Mouse (Mus musculus): ENCODE data around the gene Zfp462.
"Not testable (repeated sequence)": the region's sequence is repeated elsewhere in the genome, so short reads cannot be mapped to it uniquely, and the experiment has no call there.

Gene Zfp462

GRCm38 (mm10) chr4:54944921-54945430 is at the start of gene Zfp462:
Gene Zfp462, plus strand, starts transcription at chr4:54945048.
- DNase-seq (ENCODE audit: low read depth, low spot score) = no peak

DNA sequence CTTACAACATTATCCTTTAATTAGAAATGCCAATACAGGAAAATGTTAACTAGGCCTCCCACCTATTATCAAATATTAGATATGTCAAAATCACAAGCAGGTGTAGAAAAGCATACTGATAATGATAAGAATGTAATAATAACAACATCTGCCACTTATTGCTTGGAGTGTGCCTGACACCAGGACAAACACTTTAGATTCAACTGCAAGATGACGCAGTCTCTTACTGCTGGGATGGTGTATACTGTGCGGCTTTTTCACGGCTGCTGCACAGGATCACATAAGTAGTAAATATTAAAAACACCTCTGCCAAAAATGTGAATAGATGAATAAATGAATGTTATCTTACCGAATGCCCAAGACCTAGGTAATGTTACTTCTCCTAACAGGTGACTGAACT is 48.8 kb upstream of the Zfp462 start:
- DNase-seq (ENCODE audit: low read depth, low spot score) = no peak

GRCm38 (mm10) chr4:54904641-54905040 is 40.2 kb upstream of the Zfp462 start:
- no peak for DNase-seq (ENCODE audit: low read depth, low spot score)

- DNase-seq (ENCODE audit: low read depth, low spot score) = no peak
Measured at GRCm38 (mm10) chr4:54905399-54905953, 39.4 kb upstream of the Zfp462 start.

DNA sequence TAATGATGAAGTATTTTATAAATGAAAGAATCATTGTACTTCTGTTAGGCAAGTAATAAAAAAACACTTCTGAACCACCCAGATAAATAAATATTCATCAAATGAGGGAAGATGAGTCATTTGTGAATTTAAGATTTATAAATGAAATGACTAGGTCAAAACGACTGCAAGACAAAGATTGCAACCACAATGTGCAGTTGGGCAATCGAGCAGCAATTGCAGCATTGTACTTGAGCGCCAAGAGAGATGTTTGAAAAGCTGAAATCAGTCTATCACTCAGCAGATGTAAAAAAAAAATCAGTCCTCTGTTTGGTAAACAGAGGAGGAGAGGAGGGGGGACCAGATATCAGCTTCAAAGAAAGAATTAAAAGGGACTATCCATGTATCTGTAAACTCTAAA is 34.5 kb upstream of the Zfp462 start:
- DNase-seq (ENCODE audit: low read depth, low spot score) = no peak

- no peak for DNase-seq (ENCODE audit: low read depth, low spot score)
Measured at GRCm38 (mm10) chr4:54918276-54918675, 26.6 kb upstream of the Zfp462 start.

- no peak for DNase-seq (ENCODE audit: low read depth, low spot score)
Measured at GRCm38 (mm10) chr4:54923386-54923785, 21.5 kb upstream of the Zfp462 start.

GRCm38 (mm10) chr4:54924306-54924705 is 20.5 kb upstream of the Zfp462 start:
- DNase-seq (ENCODE audit: low read depth, low spot score) = no peak

- not testable (repeated sequence) for DNase-seq (ENCODE audit: low read depth, low spot score)
Measured at GRCm38 (mm10) chr4:54926456-54926855, 18.4 kb upstream of the Zfp462 start.

DNA sequence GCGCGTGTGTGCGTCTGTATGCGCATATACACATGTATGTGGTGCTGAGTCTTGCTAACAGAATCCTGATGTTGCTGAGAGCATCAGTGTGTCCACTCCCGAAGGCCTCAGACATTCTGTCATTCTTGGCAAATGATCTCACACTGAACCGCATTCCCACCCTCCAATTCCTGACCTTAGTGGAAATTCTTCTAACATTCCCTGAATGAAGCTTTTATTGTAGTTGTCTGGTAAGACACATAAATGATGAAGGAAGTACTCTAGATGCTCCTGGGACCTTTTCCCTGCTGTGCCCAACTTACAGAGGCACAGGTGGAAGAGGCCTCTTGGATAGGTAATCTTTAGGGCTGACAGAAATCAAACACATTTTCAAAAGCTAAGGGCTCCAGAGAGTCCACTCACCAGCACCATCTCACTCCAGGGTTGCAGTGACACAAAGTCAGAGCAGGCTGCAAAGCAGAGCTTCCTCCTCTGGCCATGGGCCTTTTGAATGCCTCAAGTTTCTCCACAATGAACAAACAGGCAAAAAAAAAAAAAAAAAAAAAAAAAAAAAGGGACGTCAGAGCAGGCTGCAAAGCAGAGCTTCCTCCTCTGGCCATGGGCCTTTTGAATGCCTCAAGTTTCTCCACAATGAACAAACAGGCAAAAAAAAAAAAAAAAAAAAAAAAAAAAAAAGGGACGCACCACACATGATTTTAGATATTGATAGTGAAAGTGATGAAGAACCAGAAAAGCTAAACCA is 17.4 kb upstream of the Zfp462 start:
- DNase-seq (ENCODE audit: low read depth, low spot score) = not testable (repeated sequence)

DNA sequence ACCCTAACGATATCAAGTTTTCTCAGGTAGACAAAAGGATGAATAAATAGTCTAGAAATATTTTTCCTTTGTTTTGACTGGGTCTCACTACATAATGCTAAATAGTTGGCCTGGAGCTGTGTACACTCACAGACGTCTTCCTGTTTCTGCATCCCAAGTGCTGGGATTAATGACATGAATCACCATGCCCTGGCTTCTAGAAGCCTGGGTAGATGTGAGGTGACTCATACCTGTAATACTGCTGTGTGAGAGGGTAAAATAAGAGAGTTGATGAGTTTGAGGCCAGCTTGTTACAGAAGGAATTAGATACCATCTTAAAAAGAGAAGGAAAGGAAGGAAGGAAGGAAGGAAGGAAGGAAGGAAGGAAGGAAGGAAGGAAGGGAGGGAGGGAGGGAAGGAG is 15.2 kb upstream of the Zfp462 start:
- no peak for DNase-seq (ENCODE audit: low read depth, low spot score)

DNA sequence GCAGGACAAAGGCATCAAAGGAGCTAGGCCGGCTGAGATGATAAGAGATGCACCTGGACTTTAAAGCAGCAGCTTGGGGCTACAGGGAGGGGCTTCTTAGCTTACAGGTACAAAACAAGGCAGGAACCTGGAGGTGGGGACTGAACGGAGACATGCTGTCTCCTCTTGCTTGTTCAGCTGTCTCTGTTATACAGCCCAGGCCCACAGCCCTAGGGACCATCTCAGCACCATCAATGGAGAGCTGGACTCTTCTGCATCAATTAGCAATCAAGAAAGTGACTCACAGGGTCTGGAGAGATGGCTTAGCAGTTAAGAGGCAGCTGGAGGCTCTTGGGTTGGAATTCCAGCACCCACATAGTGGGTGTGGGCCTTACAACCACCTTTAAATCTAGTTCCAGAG is 12.2 kb upstream of the Zfp462 start:
- no peak for DNase-seq (ENCODE audit: low read depth, low spot score)

GRCm38 (mm10) chr4:54937161-54937560 is 7.7 kb upstream of the Zfp462 start:
- no peak for DNase-seq (ENCODE audit: low read depth, low spot score)

DNA sequence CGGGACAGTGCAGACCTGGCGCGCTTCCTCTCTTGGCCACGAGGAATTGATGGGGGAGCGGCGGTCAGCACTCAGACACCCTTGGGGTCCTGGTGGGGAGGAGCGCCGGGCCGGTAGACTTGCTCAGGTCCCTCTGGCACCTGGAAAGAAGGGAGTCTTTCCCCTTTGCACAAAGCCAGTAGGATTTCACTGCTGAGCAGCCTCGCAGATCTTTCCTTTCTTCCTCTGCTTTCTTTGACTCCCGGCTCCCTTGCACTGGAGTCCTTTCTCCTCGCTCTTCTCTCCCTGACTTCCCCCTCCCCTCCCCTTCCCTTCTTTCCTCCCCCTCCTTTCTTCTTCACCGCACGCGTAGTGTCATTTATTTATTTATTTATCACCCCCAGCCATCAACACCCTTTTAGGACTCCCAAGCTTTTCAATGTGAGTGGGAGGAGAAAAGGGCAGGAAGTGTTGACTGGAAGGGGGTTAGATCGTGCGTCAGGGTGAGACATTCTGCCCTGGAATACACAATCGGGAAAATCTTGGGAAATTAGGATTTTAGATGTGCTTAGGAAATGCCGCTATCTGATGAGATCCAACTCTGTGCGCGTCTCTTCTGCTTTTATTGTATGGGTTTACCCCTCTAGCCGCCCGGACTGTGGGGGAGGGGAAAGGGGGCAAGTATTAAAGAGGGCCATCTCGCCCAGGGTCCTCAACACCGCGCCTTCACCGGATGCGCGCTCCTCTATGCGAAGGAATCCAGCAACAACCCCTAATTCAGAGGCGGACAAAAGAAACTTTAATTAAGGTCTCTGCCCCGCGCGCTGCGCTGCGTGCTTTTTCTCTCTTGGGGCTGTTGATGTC is 976 bp downstream of the Zfp462 start:
- DNase-seq (ENCODE audit: low read depth, low spot score) = no peak

- DNase-seq (ENCODE audit: low read depth, low spot score) = no peak
Measured at GRCm38 (mm10) chr4:54946662-54947055, 1.8 kb downstream of the Zfp462 start.

DNA sequence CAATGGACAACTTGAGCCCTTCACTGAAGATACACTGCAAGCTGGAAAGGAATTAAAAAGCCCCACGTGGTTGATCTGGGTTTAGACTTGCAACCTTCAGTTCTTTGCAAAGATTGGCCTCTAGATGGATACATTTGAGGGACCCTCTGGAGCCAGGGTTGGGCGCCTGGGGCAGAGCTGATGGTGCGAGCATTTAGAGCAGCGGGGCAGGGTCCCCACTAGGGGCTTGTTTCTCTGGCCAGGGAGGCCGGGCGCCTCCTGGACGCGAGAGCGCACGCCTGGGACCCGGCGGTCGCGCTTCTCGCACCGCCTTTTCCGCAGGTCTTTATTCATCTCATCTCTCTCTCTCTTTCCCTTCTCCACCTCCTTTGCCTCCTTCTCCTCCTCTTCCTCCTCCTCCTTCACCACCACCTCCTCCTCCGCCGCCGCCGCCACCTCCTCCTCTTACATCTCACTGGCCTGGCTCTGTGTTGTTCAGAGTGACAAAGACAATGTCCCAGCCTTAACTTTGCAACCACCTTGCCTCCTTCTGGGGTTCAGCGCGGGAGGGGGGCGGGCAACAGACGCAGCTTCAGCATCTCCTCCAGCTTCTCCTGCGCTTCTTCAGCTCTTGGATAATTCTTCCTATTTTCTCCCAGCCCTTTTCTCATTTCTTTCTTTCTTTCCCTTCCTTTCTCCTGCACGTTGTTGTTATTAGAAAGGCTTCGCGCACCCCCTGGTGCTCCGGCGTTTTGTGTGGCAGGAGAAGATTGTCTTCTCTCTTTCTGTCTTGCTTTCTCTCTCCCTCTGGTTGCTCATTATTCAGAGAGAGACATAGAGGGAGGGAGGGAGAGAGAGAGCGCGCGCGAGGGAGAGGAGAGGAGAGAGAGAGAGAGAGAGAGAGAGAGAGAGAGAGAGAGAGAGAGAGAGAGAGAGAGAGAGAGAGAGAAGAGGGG is 2.5 kb downstream of the Zfp462 start:
- DNase-seq (ENCODE audit: low read depth, low spot score) = no peak

DNA sequence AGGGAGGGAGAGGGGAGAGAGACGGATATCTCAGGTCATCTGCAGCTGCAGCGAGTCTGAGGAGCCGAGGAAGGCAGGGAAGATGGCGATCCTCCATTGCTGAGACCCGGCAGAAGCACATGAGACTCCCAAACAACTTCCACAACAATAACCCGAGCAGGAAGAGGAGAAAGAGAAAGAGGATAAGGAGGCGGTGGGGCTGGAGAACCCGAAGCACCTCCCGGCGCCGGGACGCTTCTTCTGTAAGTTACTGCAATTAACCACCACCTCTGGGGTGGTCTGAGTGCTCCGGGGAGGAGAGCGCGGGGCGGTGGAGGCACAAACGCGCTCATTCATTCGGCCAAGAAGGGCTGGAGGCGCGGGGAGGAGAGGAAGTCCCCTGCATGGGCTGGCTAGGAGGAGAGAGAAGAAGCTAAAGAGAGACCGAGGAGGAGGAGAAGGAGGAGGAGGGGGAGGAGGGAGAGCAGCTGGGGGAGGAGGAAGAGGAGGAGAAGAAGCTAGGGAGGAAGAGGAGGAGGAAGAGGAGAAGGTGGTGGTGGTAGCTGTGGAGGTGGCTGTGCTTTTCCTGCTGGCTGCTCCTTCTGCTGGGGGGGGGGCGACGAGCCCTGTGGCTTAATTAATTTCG is 3.3 kb downstream of the Zfp462 start:
- DNase-seq (ENCODE audit: low read depth, low spot score) = no peak

DNA sequence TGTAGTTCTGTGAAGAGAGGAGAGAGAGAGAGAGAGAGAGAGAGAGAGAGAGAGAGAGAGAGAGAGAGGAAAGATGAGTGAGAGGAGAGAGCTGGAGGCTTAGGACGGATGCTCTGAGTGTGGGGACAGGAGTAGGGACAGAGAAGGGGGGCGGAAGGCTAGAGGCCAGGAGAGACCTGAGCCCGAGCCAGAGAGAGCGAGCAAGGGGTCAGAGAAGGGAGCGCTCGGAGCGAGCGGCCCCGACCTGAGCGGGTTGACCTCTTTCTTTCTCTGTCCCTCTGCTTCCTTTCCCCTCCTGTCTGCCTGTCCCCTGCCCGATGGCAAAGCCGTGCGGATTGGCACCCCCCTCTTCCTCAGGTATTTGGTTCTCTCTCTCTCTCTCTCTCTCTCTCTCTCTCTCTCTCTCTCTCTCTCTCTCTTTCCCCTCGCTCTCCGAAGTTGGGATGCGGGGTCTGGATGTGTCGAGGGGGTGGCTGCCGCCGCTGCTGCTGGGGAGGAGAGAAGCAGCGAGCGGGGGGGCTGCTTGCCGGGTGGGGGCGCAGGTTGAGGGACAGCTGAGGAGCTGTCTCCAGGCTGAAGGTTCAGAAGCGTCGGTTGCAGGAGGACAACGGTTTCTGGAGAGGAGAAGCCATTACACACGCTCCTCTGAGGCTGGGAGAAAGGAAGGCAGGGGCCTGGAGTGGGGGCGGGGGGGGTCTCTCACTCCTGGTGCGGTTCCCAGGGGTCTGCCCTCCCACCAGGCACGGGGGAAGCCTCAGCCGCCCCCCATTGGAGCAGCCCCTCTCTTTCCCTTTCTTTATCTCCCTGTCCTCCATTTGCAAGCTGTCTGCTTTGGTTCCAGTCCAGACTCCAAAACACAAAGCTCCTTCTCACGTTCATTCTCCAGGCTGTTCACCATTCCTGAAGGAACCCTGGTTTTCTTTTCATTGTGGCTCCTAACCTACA is 4.0 kb downstream of the Zfp462 start:
- DNase-seq (ENCODE audit: low read depth, low spot score) = no peak

DNA sequence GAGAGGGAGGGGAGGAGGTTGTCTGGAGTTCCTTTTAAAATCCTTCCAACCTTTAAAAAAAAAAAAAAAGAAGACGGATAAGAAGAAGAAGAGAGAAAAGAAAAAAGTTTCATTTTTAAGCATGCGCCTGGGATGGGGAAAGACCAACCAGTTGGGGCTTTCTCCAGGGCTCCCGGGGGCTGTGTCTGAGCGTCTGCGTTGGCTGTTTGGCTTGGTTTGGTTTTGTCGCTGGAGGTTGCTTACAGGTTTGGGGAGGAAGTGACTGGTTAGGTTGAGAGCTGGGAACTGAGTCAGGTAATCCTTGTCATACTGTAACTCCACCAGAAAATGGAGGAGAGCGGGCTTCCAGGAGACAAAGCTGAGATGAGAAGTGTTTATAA is 4.7 kb downstream of the Zfp462 start:
- DNase-seq (ENCODE audit: low read depth, low spot score) = no peak

DNA sequence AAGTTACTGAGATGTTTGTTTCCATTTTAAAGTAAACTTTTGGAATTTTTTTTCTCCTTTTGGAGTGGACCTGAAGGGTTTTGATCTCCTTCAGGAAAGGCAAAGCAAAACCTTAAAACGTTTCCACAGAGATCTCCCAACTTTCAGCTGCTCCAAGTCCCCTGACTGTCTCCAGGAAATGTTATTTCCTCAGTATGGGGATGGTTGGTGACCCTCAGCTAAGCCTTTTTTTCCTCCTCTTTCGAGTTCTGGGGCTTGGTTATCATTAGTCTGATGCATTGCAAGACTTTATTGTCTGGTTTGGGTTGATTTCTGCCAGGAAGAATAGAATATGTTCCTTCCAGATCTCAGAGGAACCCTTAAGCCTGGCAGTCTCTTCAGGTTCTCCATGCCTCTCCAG is 5.3 kb downstream of the Zfp462 start:
- no peak for DNase-seq (ENCODE audit: low read depth, low spot score)
